17 mouse cellular contexts compared by ENCODE assay signal in the genomic region with DNA sequence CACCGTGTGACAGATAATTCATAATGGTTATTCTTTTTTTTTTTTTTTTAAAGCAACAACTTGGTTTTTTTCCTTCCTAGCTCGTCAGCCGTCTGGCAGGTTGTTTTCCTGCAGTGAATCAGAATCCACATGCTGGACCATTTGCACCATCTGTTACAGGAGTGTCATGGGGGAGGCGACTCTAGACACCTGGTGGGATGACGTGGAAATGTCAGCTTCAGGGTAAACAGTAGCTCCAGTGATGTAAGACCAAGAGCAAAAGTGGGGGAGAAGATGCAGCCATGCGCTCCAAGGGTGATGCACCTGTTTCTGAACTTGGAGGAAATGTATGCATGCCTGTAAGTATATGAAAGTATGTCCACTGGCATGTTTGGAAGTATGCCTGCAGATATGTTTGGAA.
DNase-seq lines count a peak whose midpoint lies in the region; ATAC-seq and TF ChIP-seq lines count a peak whose summit lies in the region.
"Had no signal": no experiment of that assay in that cellular context is flagged by ENCODE, and none has a peak within 500 bp of the region (broad histone marks: within the 10 kb centered on the region; RNA-seq: fewer than 3 reads in every experiment).

No protein-coding gene starts in this region.

- no peaks in the 10 kb centered on the region for H3K27me3 ChIP-seq in forebrain, postnatal 0 days (ENCODE audit: insufficient read depth, low read length)
- H3K27me3 ChIP-seq in forebrain, embryonic 12.5 days, result no peaks in the 10 kb centered on the region
- H3K27me3 ChIP-seq: limb, embryonic 12.5 days; neural tube, embryonic 13.5 days had no signal

- H3K9ac ChIP-seq in forebrain, postnatal 0 days, result no peak overlapping the region
- H3K9ac ChIP-seq in forebrain, embryonic 12.5 days, result no peak overlapping the region
- H3K9ac ChIP-seq: limb, embryonic 12.5 days; liver, postnatal 0 days; neural tube, embryonic 13.5 days had no signal

- H3K9me3 ChIP-seq in forebrain, postnatal 0 days (ENCODE audit: low read length), result no peaks in the 10 kb centered on the region
- H3K9me3 ChIP-seq in forebrain, embryonic 12.5 days, result no peaks in the 10 kb centered on the region
- H3K9me3 ChIP-seq: embryonic facial prominence, embryonic 10.5 days; limb, embryonic 12.5 days; neural tube, embryonic 13.5 days had no signal

- no peak overlapping the region for H3K4me3 ChIP-seq in forebrain, postnatal 0 days (ENCODE audit: low read depth, low read length)
- no peak overlapping the region for H3K4me3 ChIP-seq in forebrain, embryonic 12.5 days (replicated peaks)
- H3K4me3 ChIP-seq: embryonic facial prominence, embryonic 10.5 days; limb, embryonic 12.5 days; neural tube, embryonic 13.5 days had no signal

- no peak overlapping the region for H3K4me2 ChIP-seq in forebrain, postnatal 0 days (ENCODE audit: low read depth)
- H3K4me2 ChIP-seq in forebrain, embryonic 12.5 days, result no peak overlapping the region
- H3K4me2 ChIP-seq: limb, embryonic 12.5 days; neural tube, embryonic 13.5 days had no signal

- DNase-seq in forebrain, postnatal 0 days, result peak; percentile 59
- DNase-seq in thymus, postnatal 14 days, result peak; percentile 15
- no peak for DNase-seq in thymus, postnatal 4 days
- DNase-seq in layer of hippocampus, postnatal 10 days (ENCODE audit: low spot score in 2 of 2), result peak; percentile 31 to 32
- no peak for DNase-seq in lung, postnatal 4 days
- no peak for DNase-seq in gastrocnemius, postnatal 25 days
- DNase-seq in ovary, adult 18-20 months (ENCODE audit: low spot score), result no peak
- DNase-seq: heart, adult 18-20 months; heart, postnatal 10 days; liver, postnatal 0 days had no signal

- no peak overlapping the region for H3K27ac ChIP-seq in forebrain, postnatal 0 days (ENCODE audit: low read depth, low read length)
- H3K27ac ChIP-seq in forebrain, embryonic 12.5 days, result no peak overlapping the region
- H3K27ac ChIP-seq: embryonic facial prominence, embryonic 10.5 days; kidney, postnatal 0 days; limb, embryonic 12.5 days; macrophage; neural tube, embryonic 13.5 days had no signal

- no peaks in the 10 kb centered on the region for H3K4me1 ChIP-seq in forebrain, postnatal 0 days (ENCODE audit: insufficient read depth)
- H3K4me1 ChIP-seq in forebrain, embryonic 12.5 days, result no peaks in the 10 kb centered on the region
- H3K4me1 ChIP-seq: neural tube, embryonic 13.5 days had no signal

- TF ChIP-seq CTCF in forebrain, postnatal 0 days (IDR thresholded peaks at IDR 0.05; ENCODE audit: low read depth), result no peak

- WGBS in forebrain, postnatal 0 days, result 56% methylated on average over 6 of the region's 6 CpGs
- 84% methylated on average over 6 of the region's 6 CpGs for whole genome bisulfite sequencing in forebrain, embryonic 12.5 days

- H3K36me3 ChIP-seq in forebrain, postnatal 0 days (ENCODE audit: insufficient read depth), result no peaks in the 10 kb centered on the region
- H3K36me3 ChIP-seq in forebrain, embryonic 12.5 days (replicated peaks), result no peaks in the 10 kb centered on the region
- H3K36me3 ChIP-seq: embryonic facial prominence, embryonic 10.5 days; limb, embryonic 12.5 days; neural tube, embryonic 13.5 days had no signal

- ATAC-seq in forebrain, postnatal 0 days, result no peak; the same call in 1 of the 2 replicates
- ATAC-seq in forebrain, embryonic 12.5 days (ENCODE audit: low FRiP score), result no peak
- ATAC-seq: liver, postnatal 0 days; midbrain, embryonic 16.5 days had no signal

Comparison
In these comparisons a context has a peak if more than half of its experiments do, and no peak if none do; other contexts are left out.
1. DNase-seq: peak in forebrain, postnatal 0 days (single experiment), thymus, postnatal 14 days (single experiment) and layer of hippocampus, postnatal 10 days (2 of 2); none in thymus, postnatal 4 days (single experiment), lung, postnatal 4 days (0 of 2), gastrocnemius, postnatal 25 days (single experiment) and ovary, adult 18-20 months (single experiment).